Mouse (Mus musculus) liver, embryonic 15.5 days (tissue): ENCODE data around the gene Pid1. TPM values are rescaled to one million over a fixed set of nuclear protein-coding genes. Genes with fewer than 3 reads are reported as not detected.
A peak's percentile ranks its signal among the peaks of the same experiment; 100 is the strongest.

Experiments used
- ATAC-seq: fragments of 200-750 bp; cut with Nextera tagmentation; 2 replicates; pipeline ENCODE4 v1.8.0; 2017; ENCODE audit warnings: moderate number of reproducible peaks, mild to moderate bottlenecking, moderate library complexity; ENCODE audit not compliant: insufficient read depth
- H3K27ac ChIP-seq: fragments of 300-500 bp; sonication (generic); replicated peaks from 2 replicates; pipeline ENCODE4 v1.5.1; 2015; ENCODE audit warnings: mild to moderate bottlenecking, inconsistent platforms
- H3K27me3 ChIP-seq: fragments of 300-500 bp; sonication (generic); 2 replicates; pipeline ENCODE4 v1.6.1; 2015; ENCODE audit warnings: mild to moderate bottlenecking, inconsistent platforms
- H3K36me3 ChIP-seq: fragments of 300-500 bp; sonication (generic); replicated peaks from 2 replicates; pipeline ENCODE4 v1.6.1; 2015; ENCODE audit warnings: moderate library complexity, mild to moderate bottlenecking, inconsistent platforms
- H3K4me1 ChIP-seq: fragments of 300-500 bp; sonication (generic); replicated peaks from 2 replicates; pipeline ENCODE4 v1.6.1; 2015; ENCODE audit warnings: inconsistent platforms
- H3K4me2 ChIP-seq: fragments of 300-500 bp; sonication (generic); 2 replicates; pipeline ENCODE4 v1.6.1; 2015; ENCODE audit warnings: moderate library complexity, mild to moderate bottlenecking, inconsistent platforms
- H3K4me3 ChIP-seq: fragments of 300-500 bp; sonication (generic); replicated peaks from 2 replicates; pipeline ENCODE4 v1.5.1; 2015; ENCODE audit warnings: mild to moderate bottlenecking, inconsistent platforms
- H3K9ac ChIP-seq: fragments of 300-500 bp; sonication (generic); 2 replicates; pipeline ENCODE4 v1.6.1; 2015; ENCODE audit warnings: moderate library complexity, mild to moderate bottlenecking, inconsistent platforms
- H3K9me3 ChIP-seq: fragments of 300-500 bp; sonication (generic); replicated peaks from 2 replicates; pipeline ENCODE4 v1.6.1; 2016; ENCODE audit warnings: inconsistent platforms
- WGBS: fragments of 180-500 bp; shearing (Covaris S2); methylation state at CpG from one replicate; pipeline ENCODE4 v1.1.7; 2015; ENCODE audit warnings: mixed read lengths; ENCODE audit not compliant: insufficient replicate concordance; 5-methylcytosine and 5-hydroxymethylcytosine counted together
- polyA plus RNA-seq: library from polyadenylated mRNA; unstranded; fragments of >200 nt; fragmentation: Nextera tagmentation; extraction: Ambion mirVana; gene quantifications from 2 replicates; pipeline ENCODE4 v1.2.1, GENCODE M21; 2015

Gene Pid1
- polyA plus RNA-seq, 1 experiment from 2014 or later, result 19.9 TPM

GRCm38 (mm10) chr1:84254361-84254760, 109.6 kb downstream of the Pid1 start:
- H3K4me1 ChIP-seq, result no peaks in the 10 kb centered on the region
- no peak overlapping the region for H3K27ac ChIP-seq
- no peak overlapping the region for H3K4me2 ChIP-seq
- H3K4me3 ChIP-seq, result no peak overlapping the region
- H3K9ac ChIP-seq, result no peak overlapping the region
- no peaks in the 10 kb centered on the region for H3K27me3 ChIP-seq
- H3K36me3 ChIP-seq, result no peaks in the 10 kb centered on the region
- no peak for ATAC-seq
- WGBS, result 53% methylated on average over 5 of the region's 5 CpGs
- H3K9me3 ChIP-seq, result no peaks in the 10 kb centered on the region

DNA sequence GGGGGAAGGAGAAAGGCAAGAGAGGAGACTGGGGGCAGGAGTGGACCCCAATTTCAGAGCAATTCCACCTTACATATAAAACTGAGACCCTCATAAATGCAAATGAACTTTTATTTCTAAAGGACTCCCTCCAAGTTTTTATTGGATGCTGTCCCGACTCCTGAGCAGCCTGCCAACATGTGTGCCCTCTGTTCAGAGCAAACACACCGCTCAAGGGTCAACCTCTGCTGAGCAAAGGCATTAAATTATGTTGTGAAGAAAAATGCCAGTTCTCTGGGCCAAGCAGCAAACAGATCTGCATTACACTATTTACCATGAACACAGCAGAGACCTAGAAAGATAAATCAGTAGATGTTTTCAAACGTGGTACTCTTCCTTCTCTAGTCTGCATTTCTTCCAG, 110.1 kb downstream of the Pid1 start:
- Histone ChIP-seq H3K27ac (no peak overlapping the region), H3K36me3 (no peaks in the 10 kb centered on the region), H3K9me3 (no peaks in the 10 kb centered on the region), H3K4me3 (no peak overlapping the region), H3K4me2 (no peak overlapping the region), H3K27me3 (no peaks in the 10 kb centered on the region), H3K9ac (no peak overlapping the region), H3K4me1 (no peaks in the 10 kb centered on the region)
- 31% methylated on average over 3 of the region's 3 CpGs for WGBS
- ATAC-seq, result no peak

GRCm38 (mm10) chr1:84251205-84251604, 112.8 kb downstream of the Pid1 start:
- Histone ChIP-seq H3K36me3 (no peaks in the 10 kb centered on the region), H3K9me3 (no peaks in the 10 kb centered on the region), H3K27me3 (no peaks in the 10 kb centered on the region), H3K27ac (no peak overlapping the region), H3K4me2 (no peak overlapping the region), H3K4me1 (no peaks in the 10 kb centered on the region), H3K4me3 (no peak overlapping the region), H3K9ac (no peak overlapping the region)
- ATAC-seq, result no peak
- 28% methylated on average over 1 of the region's 1 CpGs for WGBS

- Histone ChIP-seq H3K4me2 (no peak overlapping the region), H3K36me3 (no peaks in the 10 kb centered on the region), H3K27ac (no peak overlapping the region), H3K4me1 (no peaks in the 10 kb centered on the region), H3K9ac (no peak overlapping the region), H3K4me3 (no peak overlapping the region), H3K9me3 (no peaks in the 10 kb centered on the region), H3K27me3 (no peaks in the 10 kb centered on the region)
- 50% methylated on average over 1 of the region's 1 CpGs for WGBS
- ATAC-seq, result no peak
Measured at GRCm38 (mm10) chr1:84250770-84251169, 113.2 kb downstream of the Pid1 start.

DNA sequence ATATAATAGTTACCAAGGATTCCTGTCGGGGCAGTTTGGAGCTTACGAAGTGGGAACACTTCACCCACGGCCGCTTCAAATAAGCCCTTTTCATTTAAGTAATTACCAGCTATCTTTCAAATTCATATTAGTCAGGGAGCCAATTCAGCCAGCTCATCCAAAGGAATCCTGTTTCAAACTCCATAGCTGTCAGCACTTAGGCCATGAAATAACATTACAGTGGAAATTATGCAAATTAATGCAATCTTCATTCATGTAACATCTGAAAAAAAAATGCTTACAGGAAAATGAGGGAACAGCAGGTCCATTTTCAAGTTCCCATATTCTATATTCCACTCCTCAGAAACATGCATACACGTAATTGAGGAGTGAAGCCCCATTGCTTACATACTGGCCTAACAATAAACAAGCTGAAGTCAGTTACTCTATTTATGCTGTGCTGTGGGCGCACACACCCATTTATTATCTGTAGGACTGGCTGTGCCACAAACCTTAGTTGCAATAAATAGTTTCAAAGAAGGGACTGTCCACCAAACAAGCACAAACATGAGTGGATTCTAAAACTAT, 114.1 kb downstream of the Pid1 start:
- no peaks in the 10 kb centered on the region for H3K27me3 ChIP-seq
- H3K36me3 ChIP-seq, result no peaks in the 10 kb centered on the region
- no peak overlapping the region for H3K9ac ChIP-seq
- H3K27ac ChIP-seq, result no peak overlapping the region
- H3K4me1 ChIP-seq, result no peaks in the 10 kb centered on the region
- no peaks in the 10 kb centered on the region for H3K9me3 ChIP-seq
- no peak overlapping the region for H3K4me2 ChIP-seq
- 63% methylated on average over 6 of the region's 6 CpGs for WGBS
- ATAC-seq, result no peak
- no peak overlapping the region for H3K4me3 ChIP-seq

DNA sequence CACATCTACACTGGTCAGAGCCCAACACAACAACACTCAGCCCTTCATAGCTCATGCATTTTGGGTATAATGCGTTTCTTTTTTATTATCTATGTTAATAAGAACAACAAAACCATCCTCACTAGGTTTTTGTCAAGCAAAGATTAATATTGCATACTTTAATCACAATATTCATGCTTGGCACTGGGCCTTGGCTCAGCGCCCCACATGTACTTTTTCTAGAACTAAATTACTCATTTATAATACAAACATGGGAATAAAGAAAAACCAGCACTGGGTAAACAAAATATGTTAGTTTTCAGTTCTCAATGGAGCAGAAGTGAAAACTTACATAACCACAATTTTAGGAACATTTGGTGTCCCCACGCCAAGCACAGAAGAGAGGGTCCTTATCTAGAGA, 116.9 kb downstream of the Pid1 start:
- no peak overlapping the region for H3K27ac ChIP-seq
- WGBS, result 51% methylated on average over 3 of the region's 3 CpGs
- H3K4me1 ChIP-seq, result no peaks in the 10 kb centered on the region; the same call in 1 of the 2 replicates
- H3K9me3 ChIP-seq, result no peaks in the 10 kb centered on the region
- H3K9ac ChIP-seq, result no peak overlapping the region
- no peaks in the 10 kb centered on the region for H3K27me3 ChIP-seq
- no peak overlapping the region for H3K4me2 ChIP-seq
- no peaks in the 10 kb centered on the region for H3K36me3 ChIP-seq
- no peak overlapping the region for H3K4me3 ChIP-seq
- no peak for ATAC-seq

GRCm38 (mm10) chr1:84241192-84241828, 122.7 kb downstream of the Pid1 start:
- H3K4me1 ChIP-seq, result peaks cover 5% of the 10 kb centered on the region
- ATAC-seq, result peak; percentile 28; the same call in 1 of the 2 replicates
- H3K27me3 ChIP-seq, result no peaks in the 10 kb centered on the region
- no peak overlapping the region for H3K4me3 ChIP-seq
- no peak overlapping the region for H3K4me2 ChIP-seq
- H3K27ac ChIP-seq, result peak overlapping the region; percentile 51; the same call in 1 of the 2 replicates
- H3K9me3 ChIP-seq, result no peaks in the 10 kb centered on the region
- 28% methylated on average over 4 of the region's 4 CpGs for WGBS
- H3K9ac ChIP-seq, result no peak overlapping the region
- no peaks in the 10 kb centered on the region for H3K36me3 ChIP-seq

GRCm38 (mm10) chr1:84240203-84240602, 123.8 kb downstream of the Pid1 start:
- no peak for ATAC-seq
- Histone ChIP-seq H3K4me2 (no peak overlapping the region), H3K27ac (no peak overlapping the region), H3K36me3 (no peaks in the 10 kb centered on the region), H3K4me1 (peaks cover 5% of the 10 kb centered on the region), H3K4me3 (no peak overlapping the region), H3K27me3 (no peaks in the 10 kb centered on the region), H3K9me3 (no peaks in the 10 kb centered on the region), H3K9ac (no peak overlapping the region)
- WGBS, result 51% methylated on average over 2 of the region's 2 CpGs

- Histone ChIP-seq H3K36me3 (no peaks in the 10 kb centered on the region), H3K27ac (no peak overlapping the region), H3K4me3 (no peak overlapping the region), H3K9ac (no peak overlapping the region), H3K9me3 (no peaks in the 10 kb centered on the region), H3K4me1 (no peaks in the 10 kb centered on the region), H3K27me3 (no peaks in the 10 kb centered on the region), H3K4me2 (no peak overlapping the region)
- ATAC-seq, result no peak
- WGBS, result 56% methylated on average over 2 of the region's 2 CpGs
Measured at GRCm38 (mm10) chr1:84230431-84230830, 133.5 kb downstream of the Pid1 start.

DNA sequence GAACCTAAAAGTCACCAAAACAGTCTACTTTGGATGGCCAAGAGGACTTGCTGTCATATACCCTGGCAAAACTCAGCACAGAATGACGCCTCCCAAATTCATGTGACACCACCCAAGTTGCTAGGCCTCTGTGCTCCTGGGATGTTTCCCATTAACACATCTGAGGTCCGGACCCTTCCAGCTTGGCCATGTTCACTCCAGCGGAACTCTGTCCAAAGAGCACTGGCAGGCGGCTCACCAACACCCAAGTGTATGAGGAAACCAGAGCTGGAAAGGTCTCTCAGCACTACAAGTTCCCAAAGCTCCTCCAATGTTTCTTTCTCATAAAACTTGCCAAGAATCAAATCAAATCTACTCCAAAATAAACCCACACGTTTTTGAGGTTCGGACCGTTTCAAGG, 138.4 kb downstream of the Pid1 start:
- Histone ChIP-seq H3K27me3 (no peaks in the 10 kb centered on the region), H3K36me3 (no peaks in the 10 kb centered on the region), H3K4me2 (no peak overlapping the region), H3K4me1 (no peaks in the 10 kb centered on the region), H3K4me3 (no peak overlapping the region), H3K27ac (no peak overlapping the region), H3K9me3 (no peaks in the 10 kb centered on the region), H3K9ac (no peak overlapping the region)
- 76% methylated on average over 7 of the region's 7 CpGs for WGBS
- no peak for ATAC-seq

DNA sequence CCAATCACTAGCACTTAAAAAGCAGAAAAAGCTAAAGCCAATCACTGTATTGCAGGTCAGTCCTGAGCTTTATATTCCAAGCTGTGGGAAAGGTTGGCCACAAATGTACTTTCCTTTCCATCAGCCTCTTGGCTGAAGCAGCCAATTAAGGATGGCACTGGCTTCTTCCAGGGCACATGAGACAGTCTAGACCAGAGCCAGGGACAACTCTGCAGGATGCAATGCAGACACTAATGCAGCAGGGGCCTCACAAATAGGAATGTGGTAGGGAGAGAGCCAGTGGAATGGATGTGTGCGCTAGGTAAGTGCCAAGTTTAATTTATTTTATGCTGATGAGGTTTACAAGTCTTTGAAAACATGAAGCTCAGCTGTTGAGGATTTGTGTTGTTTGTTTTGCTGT, 141.9 kb downstream of the Pid1 start:
- no peak for ATAC-seq
- 63% methylated on average over 1 of the region's 1 CpGs for WGBS

GRCm38 (mm10) chr1:84218605-84219004, 145.4 kb downstream of the Pid1 start:
- Histone ChIP-seq H3K9me3 (no peaks in the 10 kb centered on the region), H3K27ac (no peak overlapping the region), H3K4me1 (0 out of 2 replicates have a peak, but pooled peaks cover 9% of the 10 kb centered on the region), H3K27me3 (no peaks in the 10 kb centered on the region), H3K36me3 (no peaks in the 10 kb centered on the region), H3K4me2 (no peak overlapping the region), H3K9ac (no peak overlapping the region), H3K4me3 (no peak overlapping the region)
- 35% methylated on average over 7 of the region's 7 CpGs for WGBS
- ATAC-seq, result no peak

More for the DNA sequence above, 141.9 kb downstream of the Pid1 start:
- H3K4me2 ChIP-seq, result no peak overlapping the region
- no peak overlapping the region for H3K27ac ChIP-seq
- H3K9ac ChIP-seq, result no peak overlapping the region
- 0 out of 2 replicates have a peak, but pooled peaks cover 9% of the 10 kb centered on the region for H3K4me1 ChIP-seq
- H3K9me3 ChIP-seq, result no peaks in the 10 kb centered on the region
- H3K4me3 ChIP-seq, result no peak overlapping the region
- H3K27me3 ChIP-seq, result no peaks in the 10 kb centered on the region
- no peaks in the 10 kb centered on the region for H3K36me3 ChIP-seq
